Mouse (Mus musculus): ENCODE data around the gene Tuba8.

GRCm38 (mm10) chr6:121176731-121177098 is 33.8 kb upstream of the Tuba8 start:
- TF ChIP-seq POLR2A (IDR thresholded peaks at IDR 0.05; ENCODE audit: low read depth, low read length) = no peak
- no peak for TF ChIP-seq CTCF (conservative IDR thresholded peaks at IDR 0.05; ENCODE audit: insufficient read depth, insufficient read length, low read depth, low read length)

Data from kidney, adult 2 months (tissue).